Mouse (Mus musculus) T-helper 1 cell (primary cell): ENCODE measurements around the gene Zfp605.
"Not testable (repeated sequence)": the region's sequence is repeated elsewhere in the genome, so short reads cannot be mapped to it uniquely, and the experiment has no call there.

Source experiments
- in situ Hi-C: fragments of 300-600 bp; cut with MboI, MseI; formaldehyde crosslinking; loops from one replicate; pipeline ENCODE4 v1.15.1; 2025; ENCODE audit warnings: high pct_unique_total_duplicates

Zfp605 gene

GRCm38 (mm10) chr5:110106901-110107564, 2.9 kb upstream of the Zfp605 start:
- in situ Hi-C loops = loop anchor here (10.0 kb wide), 1 partner anchor 552 kb away; the partner anchor contains the start of gene Crlf2

GRCm38 (mm10) chr5:110107581-110108304, 2.1 kb upstream of the Zfp605 start, which contains the start of gene Gtpbp6:
Gene Gtpbp6 (minus strand): TSS chr5:110108197.
- in situ Hi-C loops = loop anchor here (10.0 kb wide), 1 partner anchor 553 kb away; the partner anchor contains the start of gene Crlf2

GRCm38 (mm10) chr5:110108305-110108628, 1.6 kb upstream of the Zfp605 start:
- in situ Hi-C loops = loop anchor here (10.0 kb wide), 1 partner anchor 553 kb away; the partner anchor contains the start of gene Crlf2

- in situ Hi-C loops = not testable (repeated sequence)
These were observed 12.5 kb downstream of the Zfp605 start for GRCm38 (mm10) chr5:110122380-110122779.

- in situ Hi-C loops = no loop called here
These were observed 25.6 kb downstream of the Zfp605 start, which contains the start of gene Chfr for GRCm38 (mm10) chr5:110135293-110136086. Gene Chfr (plus strand): TSS chr5:110135842.

DNA sequence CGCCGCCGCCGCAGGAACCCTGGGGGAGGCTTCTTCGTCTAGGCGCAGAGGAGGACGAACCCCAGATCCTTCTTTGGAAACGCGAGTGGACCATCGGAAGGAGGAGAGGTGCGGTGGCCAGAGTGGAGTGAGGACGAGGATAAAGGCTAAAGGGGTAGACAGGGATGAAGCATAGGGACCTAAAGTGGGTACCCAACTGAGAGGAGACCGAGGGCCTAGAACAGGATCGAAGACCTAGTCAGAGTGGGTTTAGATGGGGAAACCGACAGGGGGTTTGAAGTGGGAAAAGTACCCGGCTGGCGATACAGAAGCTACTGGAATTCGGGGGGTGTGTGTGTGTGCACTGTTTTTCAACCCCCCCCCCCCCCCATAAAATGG, 26.2 kb downstream of the Zfp605 start:
- in situ Hi-C loops = no loop called here

DNA sequence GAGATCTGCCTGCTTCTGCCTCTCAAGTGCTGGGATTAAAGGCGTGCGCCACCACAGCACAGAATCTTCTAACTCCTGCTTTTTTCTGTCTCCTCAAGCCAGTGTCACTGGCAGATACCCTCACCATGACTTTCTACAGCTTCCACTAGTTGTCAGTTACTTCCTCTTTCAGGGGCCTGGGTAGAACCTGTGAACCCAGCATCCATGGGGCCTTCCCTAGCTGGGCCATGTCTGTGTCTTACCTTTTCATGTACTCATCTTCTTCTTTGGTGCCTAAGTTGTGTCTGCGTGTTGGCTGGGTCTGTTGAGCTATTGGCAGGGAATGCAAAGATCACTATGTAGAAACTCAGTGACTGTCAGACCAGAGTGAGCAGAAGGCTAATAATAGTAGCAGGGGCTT, 27.9 kb downstream of the Zfp605 start:
- in situ Hi-C loops = no loop called here

DNA sequence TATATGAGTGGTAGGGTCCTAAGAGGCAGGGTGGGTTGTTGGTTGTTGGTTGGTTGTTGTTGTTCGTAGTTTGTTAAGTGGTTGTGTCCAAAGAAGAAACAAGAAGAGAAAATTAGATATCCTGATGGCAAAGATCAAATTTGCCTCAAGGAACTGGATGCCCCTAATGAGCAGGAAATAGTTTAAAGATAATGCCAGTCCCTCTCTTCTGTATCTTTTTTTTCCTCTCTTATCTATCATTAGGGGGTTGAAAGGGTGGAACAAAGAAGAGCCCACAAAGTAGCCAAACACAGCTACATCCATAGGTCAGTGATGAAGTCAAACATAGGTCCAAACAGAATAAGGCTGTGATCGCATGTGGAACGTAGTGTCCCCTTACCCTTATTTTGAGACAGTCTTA, 29.4 kb downstream of the Zfp605 start:
- in situ Hi-C loops = no loop called here

DNA sequence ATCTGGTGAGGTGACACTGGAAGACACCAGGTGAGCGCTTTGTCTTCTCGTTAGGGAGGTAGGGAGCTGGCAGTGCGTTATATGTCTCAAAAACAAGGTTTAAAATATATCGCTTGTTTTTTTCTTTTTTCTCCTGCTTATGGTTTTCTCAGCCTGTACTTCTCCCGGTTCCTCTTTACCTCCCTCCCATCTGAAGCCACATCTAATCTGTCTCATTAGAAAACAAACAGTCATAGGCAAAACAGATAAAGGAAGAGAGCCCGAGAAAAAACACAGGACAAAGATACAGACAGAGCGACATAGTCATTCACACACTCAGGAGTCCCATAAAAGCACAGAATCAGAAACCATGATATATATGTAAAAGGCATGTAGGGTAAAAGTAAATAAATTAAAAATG, 30.5 kb downstream of the Zfp605 start:
- in situ Hi-C loops = no loop called here

GRCm38 (mm10) chr5:110142309-110142708, 32.4 kb downstream of the Zfp605 start:
- in situ Hi-C loops = no loop called here

- in situ Hi-C loops = no loop called here
These were observed 33.1 kb downstream of the Zfp605 start for GRCm38 (mm10) chr5:110143007-110143406.

GRCm38 (mm10) chr5:110169374-110169773, 59.5 kb downstream of the Zfp605 start:
- in situ Hi-C loops = no loop called here

GRCm38 (mm10) chr5:110176362-110177020, 66.6 kb downstream of the Zfp605 start, which contains the start of gene Golga3:
Gene Golga3 (plus strand): TSS chr5:110176701.
- in situ Hi-C loops = no loop called here

- in situ Hi-C loops = no loop called here
These were observed 67.1 kb downstream of the Zfp605 start for GRCm38 (mm10) chr5:110177021-110177420.

- in situ Hi-C loops = no loop called here
These were observed 68.7 kb downstream of the Zfp605 start for GRCm38 (mm10) chr5:110178628-110179027.
